Mouse (Mus musculus) natural killer cell, adult 2 months (primary cell): ENCODE data around the gene Eed.
A peak's percentile ranks its signal among the peaks of the same experiment; 100 is the strongest.
"Not testable (repeated sequence)": the region's sequence is repeated elsewhere in the genome, so short reads cannot be mapped to it uniquely, and the experiment has no call there.

Experiments used
- DNase-seq, 2 experiments: peaks; one replicate each; pipeline ENCODE4 v3.0.0; 2022; ENCODE audit warnings: low spot score in 2 of 2

Eed gene

GRCm38 (mm10) chr7:89980485-89981422, at the start of gene Eed:
Eed (minus strand) TSS chr7:89980983.
- DNase-seq, result peak; percentile 94 to 95

GRCm38 (mm10) chr7:90029548-90030485, 49.0 kb upstream of the Eed start:
- no peak for DNase-seq

- no peak for DNase-seq
Observed at GRCm38 (mm10) chr7:90028888-90029547, 48.2 kb upstream of the Eed start.

DNA sequence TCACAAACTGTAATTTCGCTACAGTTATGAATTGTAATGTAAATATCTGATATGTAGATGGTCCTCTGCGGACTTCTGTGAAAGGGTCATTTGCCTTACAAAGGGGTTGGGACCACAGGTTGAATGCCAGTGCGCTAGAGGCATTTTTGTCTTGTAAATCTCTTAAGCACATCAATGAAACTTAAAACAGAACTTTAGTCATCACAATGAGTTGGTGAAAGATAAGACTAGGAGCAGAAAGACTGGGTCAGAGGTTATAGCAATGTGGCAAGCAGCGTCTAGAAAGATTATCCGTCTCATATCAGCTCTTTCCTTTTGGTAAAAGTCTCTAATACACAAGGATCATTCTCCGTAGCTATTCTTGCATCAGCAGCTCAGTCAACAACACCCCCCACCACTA, 44.2 kb upstream of the Eed start:
- no peak for DNase-seq

- peak in 1 of 2 experiments; percentile 34 for DNase-seq
Observed at GRCm38 (mm10) chr7:90022974-90023707, 42.4 kb upstream of the Eed start.

DNA sequence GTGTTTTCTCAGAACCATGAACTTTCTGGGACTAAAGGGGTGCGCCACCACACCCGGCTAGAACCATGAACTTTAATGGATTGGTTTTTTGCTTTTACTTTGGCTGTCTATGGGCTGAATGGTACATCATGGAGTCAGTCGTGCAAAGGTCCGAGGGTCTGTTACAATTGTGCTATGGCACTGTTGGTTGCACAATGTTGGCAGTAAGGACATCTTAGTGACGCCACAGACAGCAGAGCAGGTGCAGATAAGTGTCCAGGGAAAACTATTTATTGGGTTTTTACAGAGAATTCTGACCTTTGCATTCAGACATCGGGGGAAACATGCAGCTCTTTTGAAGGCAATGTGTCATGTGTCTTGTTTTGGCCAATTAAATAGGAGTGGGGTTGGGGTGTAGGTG, 39.5 kb upstream of the Eed start:
- no peak for DNase-seq

GRCm38 (mm10) chr7:90019570-90019969, 38.8 kb upstream of the Eed start:
- DNase-seq, result peak in 1 of 2 experiments; percentile 20

GRCm38 (mm10) chr7:90016930-90017588, 36.3 kb upstream of the Eed start:
- DNase-seq, result no peak

DNA sequence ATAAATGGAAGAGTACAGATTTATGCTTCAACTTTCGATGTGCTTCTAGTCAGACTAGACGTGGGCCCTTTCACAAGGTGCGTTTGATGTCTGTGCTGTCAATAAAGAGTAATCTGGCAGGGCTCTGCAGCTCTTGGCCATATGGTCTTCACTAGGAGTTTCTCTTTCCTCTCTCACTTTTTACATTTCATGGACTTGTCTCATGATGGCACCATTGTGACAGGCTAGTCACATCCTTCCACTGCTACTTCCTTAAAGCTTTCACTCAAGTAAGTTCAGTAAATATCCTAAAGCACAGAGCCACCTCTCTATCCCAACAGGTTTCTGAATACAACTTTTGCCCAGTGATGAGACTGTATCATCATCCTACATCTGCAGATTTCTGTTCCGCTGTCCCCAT, 35.7 kb upstream of the Eed start:
- DNase-seq, result no peak

GRCm38 (mm10) chr7:90006667-90007653, 26.2 kb upstream of the Eed start:
- peak; percentile 68 to 86 for DNase-seq

DNA sequence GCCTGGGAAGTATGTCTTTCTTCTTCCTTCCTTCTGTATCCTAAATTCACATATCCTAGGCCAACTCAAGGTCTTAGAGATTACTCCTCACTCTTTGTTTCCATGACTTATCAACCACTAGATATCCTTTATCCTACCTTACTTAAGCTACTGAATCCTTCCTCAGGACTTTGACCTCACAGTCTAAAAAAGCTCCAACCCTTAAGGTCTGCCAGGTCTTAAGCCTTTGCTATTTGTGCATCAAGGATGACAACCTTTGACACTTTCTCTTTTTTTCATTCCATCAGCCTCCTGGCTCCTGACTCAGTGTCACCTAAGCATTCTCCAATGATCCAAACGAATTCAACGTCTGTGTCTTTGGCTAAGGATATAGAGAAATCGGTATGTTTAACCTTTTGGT, 24.0 kb upstream of the Eed start:
- DNase-seq, result no peak

GRCm38 (mm10) chr7:90002375-90002774, 21.6 kb upstream of the Eed start:
- no peak for DNase-seq

- DNase-seq, result no peak
Observed at GRCm38 (mm10) chr7:89999491-89999890, 18.7 kb upstream of the Eed start.

DNA sequence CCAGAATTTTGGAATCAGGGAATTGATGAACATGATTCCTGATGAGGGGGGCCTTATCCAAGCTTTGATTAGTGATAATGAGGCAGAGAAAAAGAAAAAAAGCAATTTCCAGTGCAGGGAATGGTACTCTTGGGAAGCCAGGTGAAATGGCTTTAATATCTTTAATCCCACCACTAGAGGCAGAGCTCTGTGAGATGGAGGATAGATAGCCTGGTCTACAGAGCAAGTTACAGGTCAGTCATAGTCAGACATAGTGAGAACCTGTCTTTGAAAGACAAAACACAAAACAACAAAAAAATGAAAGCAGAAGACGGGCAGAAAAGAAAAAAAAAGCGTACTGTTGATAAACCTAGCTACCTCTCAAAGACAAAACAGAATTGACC, 17.8 kb upstream of the Eed start:
- DNase-seq, result no peak

GRCm38 (mm10) chr7:89998006-89998623, 17.3 kb upstream of the Eed start:
- DNase-seq, result peak in 1 of 2 experiments; percentile 41

- DNase-seq, result not testable (repeated sequence)
Observed at GRCm38 (mm10) chr7:89997526-89997925, 16.7 kb upstream of the Eed start.

DNA sequence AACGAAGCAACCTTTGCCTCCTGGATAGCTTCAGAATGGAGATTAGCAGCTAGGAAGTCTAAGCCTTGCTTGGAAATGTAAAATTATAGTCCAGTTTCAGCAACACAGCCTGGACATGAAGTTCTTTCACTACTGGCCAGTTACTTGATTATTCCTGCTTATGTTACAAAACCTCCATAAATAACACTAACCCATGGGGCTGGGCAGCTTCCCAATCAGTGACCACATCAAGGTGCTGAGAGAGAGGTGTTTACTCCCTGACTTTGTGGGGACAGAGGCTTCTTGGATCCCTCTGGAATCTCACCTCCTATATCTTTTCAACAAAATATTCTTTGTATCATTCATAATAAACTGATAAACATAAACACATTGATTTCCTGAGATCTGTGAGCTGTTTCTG, 12.3 kb upstream of the Eed start:
- no peak for DNase-seq

- DNase-seq, result no peak
Observed at GRCm38 (mm10) chr7:89984421-89984820, 3.6 kb upstream of the Eed start.

GRCm38 (mm10) chr7:89983441-89983840, 2.7 kb upstream of the Eed start:
- DNase-seq, result no peak
